Mouse (Mus musculus) urinary bladder, postnatal 14 days (tissue): ENCODE results near the gene Bcr.
A peak's percentile ranks its signal among the peaks of the same experiment; 100 is the strongest.

Experiments used
- DNase-seq: peaks from one replicate; pipeline ENCODE4 v3.0.0; 2021; ENCODE audit warnings: low spot score

Bcr gene

GRCm38 (mm10) chr10:75182151-75182774 lies 121.9 kb downstream of the Bcr start:
- peak; percentile 76 for DNase-seq

GRCm38 (mm10) chr10:75184826-75185225 lies 124.4 kb downstream of the Bcr start:
- no peak for DNase-seq

- DNase-seq = no peak
These were observed 126.2 kb downstream of the Bcr start for GRCm38 (mm10) chr10:75186551-75186950.

DNA sequence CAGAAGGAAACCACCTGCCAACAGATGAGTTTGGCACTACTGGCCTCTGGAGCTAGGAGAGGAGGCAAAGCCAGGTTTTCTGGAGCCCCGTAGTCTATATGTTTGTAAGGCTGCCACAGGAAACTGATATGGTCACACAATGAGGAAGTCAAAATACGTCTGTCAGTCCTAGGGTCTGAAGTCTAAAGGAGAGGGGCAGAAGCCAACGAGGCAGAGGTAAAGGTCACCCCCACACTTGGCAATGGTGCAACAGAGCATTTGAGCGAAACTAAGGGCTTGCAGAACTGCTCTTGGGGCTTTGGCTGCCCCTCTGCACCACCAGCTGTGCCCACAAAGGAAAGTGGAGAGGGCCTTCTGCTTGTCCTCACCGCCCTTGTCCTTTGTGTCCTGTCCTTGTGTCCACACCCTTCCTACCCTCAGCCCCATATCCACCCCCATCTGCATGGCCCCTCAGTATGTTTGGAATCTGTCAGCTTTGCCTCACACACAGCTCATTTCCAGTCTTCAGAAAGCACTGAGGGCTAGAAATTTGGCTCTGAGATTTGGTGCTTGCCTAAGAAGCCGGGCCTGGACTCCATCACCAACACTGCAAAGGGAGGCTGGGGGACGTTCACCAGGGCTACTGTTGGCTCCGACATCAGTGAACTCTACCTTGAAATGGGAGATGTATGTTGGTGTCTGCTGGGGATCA lies 127.1 kb downstream of the Bcr start:
- DNase-seq = no peak

DNA sequence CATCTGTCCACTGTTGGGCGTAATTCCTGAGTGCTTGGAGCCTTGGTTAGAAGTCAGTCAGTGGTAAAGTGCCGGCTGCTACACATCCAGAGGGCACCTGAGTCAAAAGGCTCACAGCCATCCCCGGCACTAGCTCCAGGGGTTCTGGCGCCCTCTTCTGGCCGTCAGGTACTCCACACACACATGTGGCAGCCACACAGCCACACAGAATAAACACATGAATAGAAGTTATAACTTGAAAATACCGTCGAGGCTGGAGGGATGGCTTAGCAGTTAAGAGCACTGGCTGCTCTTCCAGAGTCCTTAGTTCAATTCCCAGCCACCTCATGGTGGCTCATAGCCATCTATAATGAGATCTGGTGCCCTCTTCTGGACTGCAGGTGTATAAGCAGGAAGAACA lies 131.3 kb downstream of the Bcr start:
- no peak for DNase-seq

GRCm38 (mm10) chr10:75197817-75198216 lies 137.4 kb downstream of the Bcr start:
- no peak for DNase-seq

DNA sequence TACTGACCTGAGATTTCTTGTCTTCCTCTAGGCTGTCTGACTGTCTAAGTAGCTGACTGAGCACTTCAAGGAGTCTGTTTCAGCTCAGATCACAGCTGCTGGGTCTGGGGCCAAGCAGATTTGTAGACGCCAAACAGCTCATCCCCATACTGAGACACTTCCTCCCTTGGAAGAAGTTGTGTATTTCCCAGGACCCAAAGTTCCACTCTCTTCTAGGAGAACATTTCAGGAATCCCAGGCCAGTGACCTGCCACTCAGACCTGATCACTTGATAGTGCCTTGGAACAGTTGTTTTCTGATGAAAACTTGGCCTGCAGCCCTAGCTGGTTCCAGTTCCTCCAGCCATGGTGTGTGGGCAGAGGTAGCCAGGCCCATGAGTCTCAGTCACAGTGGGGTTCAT lies 140.3 kb downstream of the Bcr start:
- no peak for DNase-seq

GRCm38 (mm10) chr10:75206192-75206591 lies 145.8 kb downstream of the Bcr start:
- no peak for DNase-seq

- DNase-seq = no peak
These were observed 150.4 kb downstream of the Bcr start for GRCm38 (mm10) chr10:75210841-75211240.

DNA sequence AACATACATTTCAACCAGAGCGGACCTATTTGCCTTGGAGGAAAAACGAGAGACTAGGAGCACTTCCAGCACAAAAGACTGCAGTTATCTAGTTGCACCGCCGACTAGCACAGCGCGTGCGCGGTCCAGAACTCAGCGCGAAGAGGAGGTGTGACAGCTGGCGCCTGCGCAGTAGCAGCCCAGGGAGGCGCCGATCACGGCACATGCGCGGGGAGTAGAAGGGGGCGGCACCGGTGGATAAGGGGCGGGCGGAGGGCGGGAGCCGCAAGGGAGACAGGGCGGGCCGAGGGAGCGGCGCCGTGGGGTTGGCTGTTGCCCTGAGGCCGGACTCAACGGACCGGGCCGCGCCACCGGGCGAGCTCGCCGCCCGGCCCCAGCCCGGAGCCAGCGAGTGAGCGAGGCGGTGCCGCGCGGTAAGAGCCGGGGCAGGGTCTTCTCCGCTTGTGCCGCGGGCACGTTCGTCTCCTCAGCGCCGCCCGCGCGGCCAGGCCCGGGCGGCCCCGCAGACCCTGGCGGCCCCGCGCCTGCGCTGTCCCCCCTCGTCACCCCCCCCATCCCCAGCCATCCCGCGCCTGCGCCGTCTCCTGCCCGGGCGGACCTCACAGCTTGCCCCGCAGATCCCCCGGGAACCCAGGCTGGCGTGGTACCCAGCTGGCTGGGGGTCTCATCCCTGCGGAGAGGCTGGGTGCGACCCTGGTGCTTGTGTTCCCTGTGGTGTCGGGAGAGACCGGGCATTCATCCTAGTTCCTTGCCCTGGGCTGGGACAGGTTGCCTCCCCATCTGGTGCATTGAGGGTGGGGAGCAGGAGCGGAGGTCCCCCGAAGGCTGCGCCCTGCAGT lies 151.6 kb downstream of the Bcr start, which contains the start of gene Specc1l:
Gene Specc1l (plus strand): TSS at position 267 of the 839 bp plus-strand sequence.
- peak; percentile 97 for DNase-seq

GRCm38 (mm10) chr10:75212981-75213380 lies 152.6 kb downstream of the Bcr start:
- DNase-seq = no peak

- DNase-seq = no peak
These were observed 160.3 kb downstream of the Bcr start for GRCm38 (mm10) chr10:75220722-75221121.

GRCm38 (mm10) chr10:75221936-75222610 lies 161.7 kb downstream of the Bcr start:
- DNase-seq = no peak

DNA sequence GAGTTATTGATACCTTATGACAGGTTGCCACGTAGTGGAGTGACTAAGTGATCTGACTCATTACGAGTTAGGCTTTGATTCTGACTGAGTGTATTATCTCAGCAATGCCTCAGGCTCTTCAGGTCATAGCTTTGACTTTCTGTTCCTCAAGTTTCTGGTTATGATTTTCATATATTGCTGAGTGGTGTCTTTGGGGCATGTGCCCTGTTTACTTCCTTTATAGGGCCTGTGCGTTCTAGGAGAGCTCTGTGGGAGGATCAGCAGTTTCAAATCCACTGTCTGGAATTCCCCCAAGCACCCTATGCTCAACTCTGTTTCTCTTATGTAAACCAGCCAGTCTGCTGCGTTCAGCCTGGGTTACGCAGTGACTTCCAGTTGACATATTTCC lies 162.2 kb downstream of the Bcr start:
- DNase-seq = no peak

- DNase-seq = no peak
These were observed 163.8 kb downstream of the Bcr start for GRCm38 (mm10) chr10:75224154-75224553.

DNA sequence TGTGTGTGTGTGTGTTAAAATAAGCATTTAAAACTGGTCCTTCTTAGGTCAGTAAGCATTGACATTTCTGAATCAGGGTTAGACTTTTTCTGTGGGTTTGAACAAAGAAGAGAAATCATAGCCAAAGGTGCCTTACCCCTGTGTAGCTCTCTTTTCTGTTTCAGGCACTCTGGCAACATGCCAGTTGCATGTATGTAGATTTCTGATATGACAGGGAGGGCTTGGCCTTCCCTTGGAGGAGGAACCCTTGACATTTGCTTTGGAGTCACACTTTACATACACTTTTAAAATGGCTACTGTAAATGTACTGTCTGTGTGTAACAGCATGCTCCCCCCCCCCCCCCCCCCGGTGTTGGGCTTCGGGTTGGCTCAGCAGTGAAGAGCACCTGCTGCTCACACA lies 164.2 kb downstream of the Bcr start:
- DNase-seq = no peak

- no peak for DNase-seq
These were observed 167.0 kb downstream of the Bcr start for GRCm38 (mm10) chr10:75227381-75227780.

DNA sequence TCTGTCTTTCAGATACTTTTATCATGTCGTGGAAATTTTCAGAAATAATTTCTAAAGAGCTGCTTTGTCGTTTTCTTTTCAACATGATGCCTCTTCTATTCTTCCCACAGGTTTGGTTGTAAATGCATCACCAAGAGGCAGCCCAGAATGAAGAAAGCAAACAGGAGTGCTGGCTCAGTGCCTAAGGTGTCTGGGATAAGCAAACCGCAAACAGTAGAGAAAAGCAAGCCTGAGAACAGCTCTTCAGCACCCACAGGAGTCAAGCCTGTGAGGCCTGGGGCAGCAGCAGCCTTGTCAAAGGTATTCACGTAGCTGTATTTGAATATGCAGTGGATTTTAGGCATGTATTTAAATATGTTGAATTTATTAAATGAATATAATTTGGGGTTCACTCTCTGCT lies 170.2 kb downstream of the Bcr start:
- peak; percentile 63 for DNase-seq

GRCm38 (mm10) chr10:75231876-75232275 lies 171.5 kb downstream of the Bcr start:
- no peak for DNase-seq

DNA sequence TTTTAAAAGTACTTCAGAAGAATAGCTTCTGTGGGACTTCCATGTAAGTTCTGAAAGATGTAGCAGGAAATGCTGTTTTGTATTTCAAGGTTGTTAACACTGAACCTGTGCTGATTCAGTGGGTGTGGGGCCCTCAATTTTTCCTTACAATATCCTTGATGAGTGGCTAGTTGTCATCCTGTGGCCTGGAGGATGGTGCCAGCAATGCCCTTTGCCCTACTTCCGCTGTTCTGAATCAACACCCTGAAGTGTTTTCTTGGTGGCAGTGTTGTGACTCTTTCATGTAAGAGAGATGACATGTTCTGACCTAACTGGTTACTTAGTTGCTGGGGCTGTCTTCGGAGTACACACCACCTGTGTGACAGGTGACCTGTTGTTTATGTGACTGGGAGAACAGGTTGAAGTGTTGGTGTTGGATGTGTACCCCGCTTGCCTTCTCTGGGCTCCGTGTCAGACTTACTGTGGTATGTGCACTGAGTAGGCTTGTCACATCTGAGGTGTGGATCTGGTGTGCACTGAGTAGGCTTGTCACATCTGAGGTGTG lies 172.3 kb downstream of the Bcr start:
- no peak for DNase-seq

- no peak for DNase-seq
These were observed 173.1 kb downstream of the Bcr start for GRCm38 (mm10) chr10:75233489-75233888.
